Mouse (Mus musculus): ENCODE data around the gene Slx4ip.

DNA sequence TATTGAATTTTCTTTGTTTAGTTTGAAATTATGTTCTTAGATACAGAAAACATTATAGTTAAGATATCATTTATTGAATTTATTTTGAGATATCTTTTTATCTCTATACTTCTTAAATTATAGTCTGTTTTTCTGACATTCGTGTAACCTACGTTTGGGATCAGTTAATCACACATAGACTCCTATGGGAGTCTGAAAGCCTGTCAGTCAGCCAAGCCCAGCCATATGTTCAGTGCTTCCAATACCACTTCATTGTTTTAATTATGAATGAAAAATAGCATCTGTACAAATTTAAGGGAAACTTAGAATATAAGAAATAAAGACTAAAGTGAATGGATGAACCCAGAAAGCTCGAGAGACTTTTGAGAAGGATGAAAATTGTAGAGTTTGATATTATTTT, 17.6 kb downstream of the Slx4ip start:
- TF ChIP-seq CTCF (IDR thresholded peaks at IDR 0.05; ENCODE audit: low read depth, low read length) (no peak), POLR2A (IDR thresholded peaks at IDR 0.05; ENCODE audit: insufficient read depth, low read length) (no peak)
